Mouse (Mus musculus) forebrain, postnatal 0 days (tissue): Measurements from ENCODE around the gene C6. TPM values are rescaled to one million over a fixed set of nuclear protein-coding genes. Genes with fewer than 3 reads are reported as not detected.

Source experiments
- ATAC-seq: fragments of 200-750 bp; cut with Nextera tagmentation; 2 replicates; pipeline ENCODE4 v1.8.0; 2017; ENCODE audit warnings: mild to moderate bottlenecking, moderate library complexity
- DNase-seq: peaks from one replicate; pipeline ENCODE4 v3.0.0-alpha.2; 2015
- H3K27ac ChIP-seq: fragments of 300-500 bp; sonication (generic); 2 replicates; pipeline ENCODE4 v1.5.1; 2014; ENCODE audit warnings: low read depth, mild to moderate bottlenecking, antibody characterized with exemption, low read length, moderate library complexity, mixed read lengths
- H3K27me3 ChIP-seq: fragments of 300-500 bp; sonication (generic); 2 replicates; pipeline ENCODE4 v1.6.1; 2014; ENCODE audit warnings: mild to moderate bottlenecking, low read length, mixed read lengths; ENCODE audit not compliant: insufficient read depth
- H3K36me3 ChIP-seq: fragments of 300-500 bp; sonication (generic); 2 replicates; pipeline ENCODE4 v1.6.1; 2014; ENCODE audit warnings: mild to moderate bottlenecking, moderate library complexity; ENCODE audit not compliant: insufficient read depth
- H3K4me1 ChIP-seq: fragments of 300-500 bp; sonication (generic); 2 replicates; pipeline ENCODE4 v1.6.1; 2014; ENCODE audit warnings: antibody characterized with exemption; ENCODE audit not compliant: insufficient read depth
- H3K4me2 ChIP-seq: fragments of 300-500 bp; sonication (generic); 2 replicates; pipeline ENCODE4 v1.6.1; 2014; ENCODE audit warnings: low read depth, mild to moderate bottlenecking, moderate library complexity
- H3K4me3 ChIP-seq: fragments of 300-500 bp; sonication (generic); 2 replicates; pipeline ENCODE4 v1.5.1; 2014; ENCODE audit warnings: low read depth, low read length, mixed read lengths
- H3K9ac ChIP-seq: fragments of 300-500 bp; sonication (generic); 2 replicates; pipeline ENCODE4 v1.6.1; 2014; ENCODE audit warnings: mild to moderate bottlenecking
- H3K9me3 ChIP-seq: fragments of 300-500 bp; sonication (generic); 2 replicates; pipeline ENCODE4 v1.6.1; 2016; ENCODE audit warnings: low read length
- CTCF ChIP-seq: sonication (generic); IDR thresholded peaks from 2 replicates; pipeline ENCODE4 v1.5.1; 2016; ENCODE audit warnings: antibody characterized with exemption, control low read depth, low read depth
- WGBS: fragments of 180-500 bp; shearing (Covaris S2); extraction: QIAGEN DNeasy Blood & Tissue Kit; methylation state at CpG from one replicate; pipeline ENCODE4 v1.1.7; 2014; 5-methylcytosine and 5-hydroxymethylcytosine counted together
- polyA plus RNA-seq: library from polyadenylated mRNA; unstranded; fragments of >200 nt; fragmentation: Nextera tagmentation; extraction: Ambion mirVana; gene quantifications from 2 replicates; pipeline ENCODE4 v1.2.1, GENCODE M21; 2015
- total RNA-seq: library from RNA; depleted of rRNA; stranded (reverse); fragments of >200 nt; gene quantifications from 2 replicates; pipeline ENCODE4 v1.2.3, GENCODE M21; 2014; rRNA removed

C6 gene
- total and polyA plus RNA-seq, 2 experiments from 2014 or later = 0.05 to 0.24 TPM

DNA sequence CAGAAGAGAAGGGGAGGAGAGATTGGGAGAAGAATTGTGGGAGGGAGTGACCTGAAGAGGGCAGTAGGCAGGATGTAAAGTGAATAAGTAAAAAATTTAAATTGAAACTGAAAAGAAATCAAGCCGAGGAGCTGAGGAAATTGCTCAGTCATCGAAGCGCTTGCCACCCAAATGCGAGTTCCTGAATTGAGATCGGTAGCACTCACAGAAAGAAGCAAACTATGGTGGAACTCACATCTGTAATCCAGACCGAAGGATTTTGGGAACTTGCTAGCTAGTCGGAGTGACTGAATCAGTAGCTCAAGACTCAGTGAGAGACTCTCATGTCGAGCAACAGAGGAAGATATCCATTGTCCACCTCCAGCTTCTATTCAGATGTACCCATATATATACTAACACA is 94.8 kb downstream of the C6 start:
- H3K4me3 ChIP-seq = no peak overlapping the region
- no peak overlapping the region for H3K4me2 ChIP-seq
- TF ChIP-seq CTCF = no peak
- no peaks in the 10 kb centered on the region for H3K36me3 ChIP-seq
- H3K4me1 ChIP-seq = no peaks in the 10 kb centered on the region
- ATAC-seq (no peak), DNase-seq (no peak)
- H3K27ac ChIP-seq = no peak overlapping the region
- H3K27me3 ChIP-seq = no peaks in the 10 kb centered on the region
- 93% methylated on average over 8 of the region's 8 CpGs for WGBS
- no peaks in the 10 kb centered on the region for H3K9me3 ChIP-seq
- no peak overlapping the region for H3K9ac ChIP-seq

DNA sequence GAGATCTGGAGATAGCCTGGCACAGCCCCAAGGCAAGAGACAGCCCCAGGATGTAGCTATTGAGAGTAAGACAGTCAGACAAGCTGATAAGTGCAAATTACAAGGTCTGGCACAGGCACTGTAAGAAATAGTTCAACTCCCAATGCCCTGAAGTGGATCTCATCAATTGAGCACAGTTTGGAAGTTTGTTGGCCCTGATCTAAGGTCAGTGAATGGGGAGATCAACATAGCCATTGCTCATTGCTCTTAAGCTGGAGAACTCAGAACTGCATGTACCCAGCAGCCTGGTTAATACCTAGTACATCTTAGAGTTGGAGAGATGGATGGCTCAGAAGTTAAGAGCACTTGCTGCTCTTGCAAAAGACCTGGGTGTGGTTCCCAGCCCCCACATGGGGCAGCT is 100.8 kb downstream of the C6 start:
- H3K36me3 ChIP-seq = no peaks in the 10 kb centered on the region
- no peak overlapping the region for H3K4me3 ChIP-seq
- H3K27me3 ChIP-seq = no peaks in the 10 kb centered on the region
- no peak overlapping the region for H3K4me2 ChIP-seq
- no peak for TF ChIP-seq CTCF
- ATAC-seq (no peak), DNase-seq (no peak)
- H3K9me3 ChIP-seq = no peaks in the 10 kb centered on the region
- H3K9ac ChIP-seq = no peak overlapping the region
- no peaks in the 10 kb centered on the region for H3K4me1 ChIP-seq
- H3K27ac ChIP-seq = no peak overlapping the region

DNA sequence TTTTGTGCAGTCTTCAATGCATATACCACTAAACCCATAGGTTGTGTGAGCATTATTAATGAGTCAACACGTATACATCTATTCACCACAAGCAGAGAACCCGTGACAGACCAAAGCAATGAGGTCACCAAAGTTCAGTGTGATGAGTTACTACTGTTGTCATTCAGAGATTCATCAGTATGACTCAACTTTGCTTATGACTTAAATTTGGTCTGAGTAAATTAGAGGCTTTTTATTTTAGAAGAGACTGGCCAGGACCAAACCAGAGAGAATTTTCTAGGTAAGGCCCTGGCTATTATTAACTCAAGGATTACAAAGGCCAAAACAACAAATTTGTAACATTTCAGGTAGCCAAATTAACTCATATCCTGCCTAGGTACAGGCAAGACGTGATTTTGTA is 109.4 kb downstream of the C6 start:
- H3K4me1 ChIP-seq = no peaks in the 10 kb centered on the region
- H3K9ac ChIP-seq = no peak overlapping the region
- H3K36me3 ChIP-seq = no peaks in the 10 kb centered on the region
- H3K27ac ChIP-seq = no peak overlapping the region
- TF ChIP-seq CTCF = no peak
- no peak overlapping the region for H3K4me3 ChIP-seq
- DNase-seq = no peak
- 86% methylated on average over 3 of the region's 3 CpGs for WGBS
- no peaks in the 10 kb centered on the region for H3K27me3 ChIP-seq
- ATAC-seq = no peak
- no peak overlapping the region for H3K4me2 ChIP-seq
- H3K9me3 ChIP-seq = no peaks in the 10 kb centered on the region

DNA sequence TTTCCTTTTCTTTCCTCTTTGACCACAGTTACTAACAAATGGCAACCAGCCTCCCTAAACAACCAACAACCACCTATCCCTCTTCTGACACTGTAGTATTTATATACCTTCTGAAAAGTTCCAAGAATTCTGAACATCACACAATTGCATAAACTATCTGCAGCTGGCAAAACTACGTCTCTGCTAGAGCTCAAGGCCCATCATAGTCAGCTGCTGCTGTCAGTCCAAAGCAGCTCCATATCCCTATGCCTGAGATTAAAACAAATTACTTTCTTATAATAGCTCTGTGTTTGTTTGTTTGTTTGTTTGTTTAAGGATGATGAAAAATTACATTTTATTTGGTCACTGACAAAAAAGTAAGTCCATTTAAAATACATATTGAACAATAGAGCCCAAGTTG is 123.0 kb downstream of the C6 start:
- H3K27ac ChIP-seq = no peak overlapping the region
- no peak overlapping the region for H3K4me2 ChIP-seq
- no peaks in the 10 kb centered on the region for H3K4me1 ChIP-seq
- no peaks in the 10 kb centered on the region for H3K36me3 ChIP-seq
- no peaks in the 10 kb centered on the region for H3K27me3 ChIP-seq
- no peak for TF ChIP-seq CTCF
- H3K4me3 ChIP-seq = no peak overlapping the region
- no peaks in the 10 kb centered on the region for H3K9me3 ChIP-seq
- DNase-seq = no peak
- ATAC-seq = no peak
- H3K9ac ChIP-seq = no peak overlapping the region
- 88% methylated on average over 1 of the region's 1 CpGs for WGBS

Other genes starting within 250 kb of the C6 start
- gene Mroh2b, start 171.6 kb downstream of the C6 start, total RNA-seq = not detected in 2 replicates
- gene Mroh2b, start 171.6 kb downstream of the C6 start, polyA plus RNA-seq = not detected in 2 replicates